Mouse (Mus musculus) left cerebral cortex, adult 11 months (tissue): Measurements from ENCODE around the gene Tas1r3.

Source experiments
- DNase-seq: peaks from one replicate; pipeline ENCODE4 v3.0.0; 2022; ENCODE audit warnings: low spot score

Gene Tas1r3

GRCm38 (mm10) chr4:155841651-155842270 lies 21.4 kb downstream of the Tas1r3 start:
- no peak for DNase-seq

- DNase-seq: no peak
Measured at GRCm38 (mm10) chr4:155841003-155841454, 22.1 kb downstream of the Tas1r3 start.

- no peak for DNase-seq
Measured at GRCm38 (mm10) chr4:155840076-155841002, 22.8 kb downstream of the Tas1r3 start.

DNA sequence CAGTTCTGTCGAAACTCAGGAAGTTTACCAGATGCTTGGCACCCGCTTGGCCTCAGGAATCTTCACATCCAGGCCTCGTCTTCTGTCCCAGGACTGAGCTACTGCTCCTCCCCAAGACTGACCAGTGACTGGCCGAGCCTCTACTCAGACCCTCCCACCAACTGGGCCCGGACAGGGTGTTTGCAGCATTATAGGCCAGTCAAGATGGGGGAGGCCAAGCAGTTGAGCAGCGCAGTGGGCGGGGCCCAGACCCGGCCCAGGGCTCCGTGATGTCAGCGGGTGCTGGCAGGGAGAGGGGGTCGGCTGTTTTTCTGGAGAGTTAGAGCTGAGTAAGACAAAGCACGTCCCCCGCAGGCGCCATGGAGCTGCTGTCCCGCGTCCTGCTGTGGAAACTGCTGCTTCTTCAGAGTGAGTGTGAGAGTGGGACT lies 23.7 kb downstream of the Tas1r3 start, which contains the start of gene Mxra8:
Gene Mxra8, plus strand, starts transcription at position 198 of the 428 bp plus-strand sequence.
- no peak for DNase-seq

DNA sequence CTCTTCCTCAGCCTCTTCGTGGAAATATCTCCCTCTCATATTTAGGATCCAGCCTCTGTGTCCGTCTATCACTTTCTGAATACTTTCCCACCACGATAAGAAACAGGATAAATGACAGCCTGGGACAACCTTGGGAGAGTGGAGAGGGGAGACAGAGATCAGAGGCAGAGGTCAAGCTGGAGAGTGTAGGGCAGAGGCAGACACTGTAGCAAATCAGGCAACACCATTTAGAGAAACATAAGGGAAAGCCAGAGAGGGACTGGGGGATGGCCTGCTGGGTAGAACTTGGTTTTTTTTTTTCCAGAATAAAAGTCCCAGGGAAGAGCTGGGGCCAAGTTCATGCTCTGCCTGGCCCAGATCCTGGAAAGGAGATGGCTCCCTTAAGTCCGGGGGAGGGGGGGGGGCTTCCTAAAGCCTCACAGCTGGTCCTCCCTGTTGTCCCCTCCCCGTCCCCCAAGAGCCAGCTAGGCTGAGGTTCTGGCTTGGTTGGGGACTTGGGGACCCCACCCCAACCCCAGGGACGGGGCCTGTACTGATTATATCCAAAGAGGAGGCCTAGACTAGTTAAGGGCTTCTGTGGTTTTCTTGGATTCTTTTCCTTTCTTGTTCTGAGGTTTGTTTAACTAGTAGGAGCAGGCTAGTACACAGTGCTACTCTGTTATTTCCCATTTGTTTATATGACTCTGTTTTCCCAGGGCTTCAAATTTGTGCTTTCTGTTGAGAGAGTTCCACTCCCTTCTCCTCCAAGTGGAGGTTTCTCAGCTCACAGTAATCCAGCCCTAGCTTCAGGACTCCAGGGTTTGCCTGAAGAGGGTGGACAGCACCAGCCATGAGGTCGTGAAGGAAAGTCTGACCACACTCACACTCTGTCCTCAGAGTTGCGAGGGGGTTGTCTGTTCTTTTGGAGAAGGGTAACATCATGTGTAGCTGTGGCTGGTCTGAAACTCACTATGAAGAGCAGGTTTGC lies 24.7 kb downstream of the Tas1r3 start:
- DNase-seq: no peak

- DNase-seq: no peak
Measured at GRCm38 (mm10) chr4:155837404-155838010, 25.7 kb downstream of the Tas1r3 start.

- peak; percentile 72 for DNase-seq
Measured at GRCm38 (mm10) chr4:155833836-155834235, 29.3 kb downstream of the Tas1r3 start.

DNA sequence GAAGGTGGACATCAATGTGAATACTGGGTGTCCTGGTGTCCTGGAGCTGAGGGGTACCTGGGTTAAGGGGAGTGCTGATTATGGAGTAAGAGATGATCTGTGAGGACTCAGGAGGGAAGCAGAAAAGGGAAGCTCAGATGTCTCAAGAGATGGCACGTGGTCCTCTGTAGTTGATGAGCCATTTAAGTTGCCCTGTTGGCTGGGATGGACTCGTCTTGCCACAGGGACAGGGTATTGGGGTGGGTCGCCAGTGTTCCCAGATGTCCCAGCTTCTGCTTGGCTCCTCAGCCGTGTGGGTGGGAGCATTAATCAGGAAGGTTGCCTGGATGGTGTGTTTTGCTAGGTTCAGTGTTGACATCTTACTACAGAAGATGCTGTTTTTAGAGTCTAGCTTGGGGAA lies 29.9 kb downstream of the Tas1r3 start:
- no peak for DNase-seq

- DNase-seq: no peak
Measured at GRCm38 (mm10) chr4:155832321-155832720, 30.8 kb downstream of the Tas1r3 start.

DNA sequence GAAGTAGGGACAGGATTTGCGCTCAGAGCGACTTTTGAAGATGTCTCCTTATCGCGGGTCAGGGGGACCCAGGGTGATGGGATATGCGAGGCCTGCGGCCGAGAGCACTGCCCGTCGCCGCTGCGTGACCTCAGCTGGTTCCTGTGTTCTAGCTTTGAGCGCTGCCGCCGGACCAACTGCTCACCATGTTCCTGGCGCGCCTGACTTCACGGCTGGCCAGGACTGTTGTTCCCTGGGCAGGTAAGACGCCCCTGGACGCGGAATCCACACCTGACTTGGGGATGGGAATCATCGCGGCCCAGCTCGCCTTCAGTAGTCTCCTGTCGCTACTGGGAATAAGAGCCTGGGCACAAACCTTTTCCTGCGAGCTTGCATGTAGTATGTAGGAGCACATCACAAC lies 31.3 kb downstream of the Tas1r3 start:
- DNase-seq: no peak

DNA sequence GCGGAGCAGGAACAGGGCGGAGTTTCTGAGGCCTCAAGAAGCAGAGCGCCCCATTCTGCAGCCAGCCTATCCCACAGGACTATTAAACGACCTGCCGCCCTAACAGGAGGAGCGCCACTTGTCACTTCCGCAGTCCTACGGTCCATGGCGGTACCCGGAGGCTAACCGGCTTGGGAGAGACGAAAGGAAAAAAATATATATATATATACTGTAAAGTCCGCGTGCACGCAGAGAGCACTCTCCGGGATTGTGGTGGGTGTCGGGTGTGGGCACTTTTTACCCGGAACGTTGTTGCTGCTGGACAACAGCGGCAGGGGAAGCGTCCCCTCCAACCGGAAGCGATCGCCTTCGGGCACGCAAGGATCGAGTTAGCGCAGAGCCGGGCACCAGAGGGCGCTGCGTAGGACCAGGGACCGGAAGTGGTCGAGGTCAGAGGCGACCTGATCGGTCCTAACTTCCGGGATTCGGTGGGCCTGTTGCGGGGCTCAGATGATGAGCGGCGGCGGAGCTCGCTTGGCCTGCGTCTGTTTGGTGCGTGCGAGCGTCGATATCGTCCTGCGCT lies 31.9 kb downstream of the Tas1r3 start, which contains the start of gene Aurkaip1:
Gene Aurkaip1, plus strand, starts transcription at position 68 of the 562 bp plus-strand sequence.
- peak; percentile 92 for DNase-seq

DNA sequence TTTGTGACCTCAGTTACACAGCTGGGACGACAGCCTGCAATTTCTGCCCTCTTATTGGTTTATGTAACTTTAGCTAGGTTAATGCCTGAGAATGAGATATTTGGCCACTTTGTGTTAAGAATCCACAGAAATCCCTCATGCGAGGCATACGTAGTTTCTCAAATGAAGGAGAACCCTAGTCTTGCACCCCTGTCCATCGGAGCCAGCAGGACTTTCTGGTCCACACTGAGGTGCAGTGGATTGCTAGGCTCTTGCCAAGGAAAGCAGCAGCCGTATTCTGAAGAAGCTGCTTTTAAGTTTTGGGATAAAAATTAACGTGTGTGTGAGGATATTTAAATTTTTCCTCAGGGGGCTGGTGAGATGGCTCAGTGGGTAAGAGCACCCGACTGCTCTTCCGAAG lies 32.6 kb downstream of the Tas1r3 start:
- no peak for DNase-seq

- no peak for DNase-seq
Measured at GRCm38 (mm10) chr4:155829866-155830265, 33.3 kb downstream of the Tas1r3 start.

GRCm38 (mm10) chr4:155823443-155823842 lies 39.7 kb downstream of the Tas1r3 start:
- no peak for DNase-seq

DNA sequence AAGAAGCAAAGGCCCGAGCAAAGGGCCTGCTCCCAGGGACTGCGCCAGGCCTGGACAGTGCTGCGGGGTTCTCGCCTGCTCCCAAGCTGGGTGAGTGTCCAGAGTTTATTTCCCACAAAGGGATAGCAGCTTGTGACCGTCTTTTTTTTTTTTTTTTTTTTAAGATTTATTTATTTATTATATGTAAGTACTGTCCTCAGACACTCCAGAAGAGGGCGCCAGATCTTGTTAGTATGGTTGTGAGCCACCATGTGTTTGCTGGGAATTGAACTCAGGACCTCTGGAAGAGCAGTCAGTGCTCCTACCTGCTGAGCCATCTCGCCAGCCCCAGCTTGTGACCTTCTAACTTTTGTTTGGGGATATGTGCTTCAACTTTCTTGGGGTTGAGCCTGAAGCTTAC lies 42.1 kb downstream of the Tas1r3 start:
- DNase-seq: no peak

GRCm38 (mm10) chr4:155817533-155817932 lies 45.6 kb downstream of the Tas1r3 start:
- DNase-seq: no peak

DNA sequence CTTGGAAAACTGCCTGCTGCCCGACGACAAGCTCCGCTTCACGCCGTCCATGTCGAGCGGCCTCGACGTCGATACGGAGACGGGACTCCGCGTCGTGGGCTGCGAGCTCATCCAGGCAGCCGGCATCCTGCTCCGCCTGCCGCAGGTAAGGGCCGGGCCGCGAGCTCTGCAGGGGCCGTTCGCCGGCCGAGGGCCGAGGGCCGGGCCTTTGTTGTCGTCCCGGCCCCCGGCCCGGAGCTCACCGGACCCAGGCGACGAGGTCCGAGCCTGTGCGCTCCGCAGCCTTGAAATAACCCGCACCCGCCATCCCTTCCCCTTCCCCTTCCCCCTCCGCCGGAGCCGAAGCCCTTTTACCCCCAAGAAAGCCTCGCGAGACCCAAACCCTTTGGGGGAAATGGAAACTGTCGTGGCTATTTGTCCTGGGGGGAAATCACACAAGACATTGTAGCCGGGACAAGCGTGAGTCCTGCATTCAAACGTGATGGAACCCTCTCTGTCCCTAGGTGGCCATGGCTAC lies 50.4 kb downstream of the Tas1r3 start:
- DNase-seq: no peak

DNA sequence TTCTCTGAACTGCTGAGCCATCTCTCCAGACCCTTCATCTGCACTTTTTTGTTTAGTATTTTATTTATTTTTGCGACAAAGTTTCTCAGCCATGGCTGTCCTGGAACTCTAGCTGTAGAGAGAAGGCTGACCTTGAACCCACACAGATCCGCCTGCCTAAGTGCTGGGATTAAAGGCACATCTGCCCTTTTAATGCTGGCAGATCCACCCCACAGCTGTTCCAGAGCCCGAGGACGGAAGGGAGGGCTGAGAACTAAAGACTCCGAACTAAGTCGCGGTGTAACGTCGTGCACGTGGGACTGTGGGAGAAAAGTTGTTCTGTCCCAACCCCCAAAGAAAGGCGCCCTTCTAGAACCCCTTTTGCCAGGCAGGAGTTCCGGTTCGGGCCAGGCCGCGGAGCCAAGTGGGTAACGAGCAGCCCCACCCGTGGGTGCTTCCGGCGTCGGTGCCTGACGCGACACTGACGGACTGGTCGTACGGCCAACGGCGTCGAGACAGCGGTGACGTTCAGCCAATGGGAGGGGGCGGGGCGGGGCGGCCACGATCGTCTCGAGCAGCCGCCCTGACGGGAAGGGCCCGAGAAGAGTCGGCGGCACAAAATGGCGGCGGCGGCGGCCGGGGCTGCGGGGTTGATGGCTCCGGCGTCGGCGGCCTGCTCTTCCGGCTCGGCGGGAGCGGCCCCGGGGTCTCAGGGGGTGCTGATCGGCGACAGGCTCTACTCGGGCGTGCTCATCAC lies 51.1 kb downstream of the Tas1r3 start, which contains the start of gene Ccnl2:
Gene Ccnl2, plus strand, starts transcription at position 561 of the 736 bp plus-strand sequence.
- DNase-seq: peak; percentile 89
